Mouse (Mus musculus): ENCODE results near the gene Ttc30b. TPM values are rescaled to one million over a fixed set of nuclear protein-coding genes. Genes with fewer than 3 reads are reported as not detected.
"Not testable (repeated sequence)": the region's sequence is repeated elsewhere in the genome, so short reads cannot be mapped to it uniquely, and the experiment has no call there.

Gene Ttc30b
- 10 to 100 TPM; 11.5 to 12.7 TPM for total RNA-seq (2021)

DNA sequence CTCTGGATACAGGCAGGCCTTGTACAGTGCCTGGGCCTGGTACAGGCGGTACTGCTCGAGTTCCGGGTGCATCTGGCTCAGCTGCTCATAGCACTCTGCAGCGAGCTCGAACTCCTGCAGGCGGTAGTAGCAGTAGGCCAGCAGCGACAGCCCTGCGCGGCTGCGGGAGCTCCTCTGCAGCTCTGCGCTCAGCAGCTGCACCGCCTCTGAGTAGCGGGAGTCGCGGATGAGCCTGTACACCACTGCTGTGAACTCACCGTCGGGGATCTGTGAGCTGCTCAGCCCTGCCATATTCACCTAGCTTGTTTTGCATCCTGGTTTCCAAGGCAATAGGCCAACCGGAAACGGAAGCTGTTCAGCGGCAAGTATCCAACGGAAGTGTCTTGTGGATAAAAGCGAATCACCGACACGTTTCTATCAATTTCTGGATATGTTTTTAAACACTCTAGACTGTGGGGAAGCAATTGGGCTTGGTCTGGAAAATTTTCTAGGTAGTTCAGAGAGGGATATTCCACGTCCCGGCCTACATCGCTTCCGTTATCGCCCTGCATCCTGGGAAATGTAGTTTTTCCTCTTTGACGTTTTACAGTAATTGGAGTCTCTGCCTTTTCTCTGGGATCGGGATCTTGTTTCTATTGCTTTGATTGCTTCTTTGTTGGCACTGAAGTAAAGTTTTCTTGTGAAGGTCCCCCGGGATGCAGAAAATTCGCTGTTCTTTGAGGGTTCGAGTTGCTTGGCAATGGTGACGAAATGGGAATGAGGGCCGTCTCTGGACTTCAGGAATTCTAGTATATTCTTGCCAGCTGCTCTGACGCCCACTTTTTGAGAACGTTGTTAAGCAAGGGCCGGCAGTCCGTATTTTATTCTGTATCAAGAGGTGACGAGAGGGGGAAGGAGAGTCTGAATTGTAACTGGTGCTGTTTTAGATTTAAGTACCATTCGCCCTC is at the start of gene Ttc30b:
Ttc30b (minus strand) TSS at position 469 of the 947 bp plus-strand sequence.
- DNase-seq (ENCODE audit: low spot score in 2 of 2): peak; percentile 81 to 82
- intact Hi-C loops (cut with DNase I): no loop called here

DNA sequence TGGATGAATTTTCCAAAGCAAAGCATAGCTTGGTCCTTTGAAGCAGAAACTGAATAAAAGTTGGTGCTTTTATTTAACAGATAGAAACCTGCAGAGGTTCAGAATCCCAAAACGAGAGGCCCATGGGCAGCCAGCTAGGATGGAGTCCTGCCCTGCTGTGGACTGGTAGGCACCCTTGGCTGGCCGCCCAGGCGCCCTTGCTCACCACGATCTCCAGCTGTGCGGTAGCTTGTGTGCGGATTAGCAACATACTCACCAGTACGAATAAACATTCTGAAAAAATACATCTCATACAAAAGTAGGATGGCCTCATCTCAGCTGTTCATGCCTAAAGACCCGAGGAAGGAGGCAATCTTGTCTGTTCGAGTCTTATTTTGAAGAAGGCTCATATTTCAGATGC is 49.4 kb upstream of the Ttc30b start:
- DNase-seq (ENCODE audit: low spot score in 2 of 2): no peak
- intact Hi-C loops (cut with DNase I): no loop called here

DNA sequence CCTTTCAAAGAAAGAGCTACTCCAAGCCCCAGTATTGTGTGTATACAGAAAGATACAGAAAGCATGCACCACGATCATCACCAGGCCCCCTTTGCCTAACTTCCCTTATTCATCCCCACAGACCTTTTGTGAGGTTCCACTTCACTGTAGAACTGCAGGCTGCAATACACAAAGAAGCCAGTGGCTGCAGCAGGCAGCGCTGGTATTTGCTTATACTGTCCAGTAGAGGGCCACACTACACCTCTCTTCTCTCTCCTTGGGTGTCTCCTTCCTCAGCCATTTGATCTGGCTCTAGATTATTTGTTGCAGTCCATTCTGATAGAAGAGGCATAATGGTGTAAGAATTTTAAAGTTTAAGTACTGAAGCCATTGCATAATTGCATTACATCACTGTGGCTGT is 46.7 kb upstream of the Ttc30b start:
- DNase-seq (ENCODE audit: low spot score in 2 of 2): peak; percentile 58 to 65
- intact Hi-C loops (cut with DNase I): loop anchor here (2.0 kb wide), 1 partner anchor 84 kb away; no protein-coding TSS in a partner anchor

DNA sequence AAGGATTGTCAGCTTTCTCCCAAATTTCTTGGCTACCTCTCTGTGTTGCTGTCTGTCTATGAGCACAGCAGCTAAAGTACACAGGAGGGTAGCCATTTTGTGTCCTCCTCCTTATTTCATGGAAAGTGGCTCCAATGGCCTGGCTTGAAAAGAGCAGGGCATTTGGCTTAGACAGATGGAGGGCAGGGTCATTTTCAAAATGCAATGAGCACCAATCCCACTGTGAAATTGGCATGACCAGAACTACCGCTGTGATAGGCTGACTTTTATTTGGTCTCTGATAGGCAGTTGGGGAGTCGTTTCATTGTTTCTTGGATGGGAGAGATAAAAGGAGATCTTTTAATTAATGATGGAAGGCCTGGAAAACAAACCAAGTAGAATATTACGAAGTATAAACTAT is 45.5 kb upstream of the Ttc30b start:
- intact Hi-C loops (cut with DNase I): loop anchor here (2.0 kb wide), 1 partner anchor 85 kb away; no protein-coding TSS in a partner anchor
- no peak for DNase-seq (ENCODE audit: low spot score in 2 of 2)

DNA sequence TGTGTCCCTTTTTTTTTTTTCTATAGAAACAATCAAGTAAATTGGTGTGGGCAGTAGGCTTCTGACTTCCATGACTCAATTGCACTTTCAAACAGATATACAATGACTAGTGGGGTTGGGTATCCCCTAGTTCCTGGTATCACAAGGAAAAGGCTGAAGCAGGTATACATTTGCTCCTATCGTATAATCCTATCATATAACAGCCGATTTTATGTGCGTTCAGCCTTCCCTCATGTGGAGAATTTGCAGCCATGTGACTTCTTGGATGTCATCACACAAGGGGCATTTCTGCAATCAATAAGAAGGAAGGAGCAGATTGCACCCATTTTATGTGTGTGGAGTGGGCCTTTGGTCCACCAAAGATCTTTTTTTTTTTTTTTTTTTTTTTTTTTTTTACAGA is 44.7 kb upstream of the Ttc30b start:
- intact Hi-C loops (cut with DNase I): no loop called here
- DNase-seq (ENCODE audit: low spot score in 2 of 2): no peak

DNA sequence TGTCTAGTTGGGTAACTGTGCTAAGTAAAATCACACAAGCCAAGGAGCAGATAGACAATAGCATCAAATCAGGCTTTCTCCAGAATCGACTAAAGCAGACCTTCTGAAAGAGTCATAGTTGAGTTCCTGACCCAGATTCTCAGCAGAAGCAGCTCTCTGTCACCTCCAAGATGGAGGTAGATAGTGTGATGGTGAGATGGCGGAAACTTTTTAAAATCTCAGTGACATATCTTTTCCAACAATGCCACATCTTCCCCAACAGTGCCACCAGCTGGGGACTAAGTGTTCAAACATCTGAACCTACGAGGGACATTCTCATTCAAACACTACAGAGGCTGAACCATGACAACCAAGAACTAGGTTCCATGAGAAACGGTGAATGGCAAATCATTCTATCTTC is 44.2 kb upstream of the Ttc30b start:
- no peak for DNase-seq (ENCODE audit: low spot score in 2 of 2)
- intact Hi-C loops (cut with DNase I): no loop called here

DNA sequence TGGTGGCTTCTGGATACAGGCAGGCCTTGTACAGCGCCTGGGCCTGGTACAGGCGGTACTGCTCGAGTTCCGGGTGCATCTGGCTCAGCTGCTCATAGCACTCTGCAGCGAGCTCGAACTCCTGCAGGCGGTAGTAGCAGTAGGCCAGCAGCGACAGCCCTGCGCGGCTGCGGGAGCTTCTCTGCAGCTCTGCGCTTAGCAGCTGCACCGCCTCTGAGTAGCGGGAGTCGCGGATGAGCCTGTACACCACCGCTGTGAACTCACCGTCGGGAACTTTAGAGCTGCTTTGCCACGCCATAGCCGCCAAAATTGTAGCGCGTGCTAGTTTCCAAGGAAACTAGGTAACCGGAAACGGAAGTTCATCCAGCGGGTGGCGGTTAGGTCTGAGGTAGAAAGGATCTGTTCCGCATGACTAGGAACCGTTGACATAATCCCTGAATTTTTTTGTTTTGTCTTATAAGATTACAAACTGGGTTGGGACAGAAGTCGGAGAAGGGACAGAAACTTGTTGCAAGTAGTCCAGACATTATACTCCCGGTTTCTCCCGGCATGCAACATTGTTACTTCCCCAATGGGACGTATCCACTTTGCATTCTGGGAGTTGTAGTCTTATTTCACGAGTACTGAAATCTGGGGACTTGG is 43.2 kb upstream of the Ttc30b start, which contains the start of gene Ttc30a1:
Ttc30a1 (minus strand) TSS at position 528 of the 642 bp plus-strand sequence.
- intact Hi-C loops (cut with DNase I): not testable (repeated sequence)
- peak; percentile 75 to 83 for DNase-seq (ENCODE audit: low spot score in 2 of 2)

DNA sequence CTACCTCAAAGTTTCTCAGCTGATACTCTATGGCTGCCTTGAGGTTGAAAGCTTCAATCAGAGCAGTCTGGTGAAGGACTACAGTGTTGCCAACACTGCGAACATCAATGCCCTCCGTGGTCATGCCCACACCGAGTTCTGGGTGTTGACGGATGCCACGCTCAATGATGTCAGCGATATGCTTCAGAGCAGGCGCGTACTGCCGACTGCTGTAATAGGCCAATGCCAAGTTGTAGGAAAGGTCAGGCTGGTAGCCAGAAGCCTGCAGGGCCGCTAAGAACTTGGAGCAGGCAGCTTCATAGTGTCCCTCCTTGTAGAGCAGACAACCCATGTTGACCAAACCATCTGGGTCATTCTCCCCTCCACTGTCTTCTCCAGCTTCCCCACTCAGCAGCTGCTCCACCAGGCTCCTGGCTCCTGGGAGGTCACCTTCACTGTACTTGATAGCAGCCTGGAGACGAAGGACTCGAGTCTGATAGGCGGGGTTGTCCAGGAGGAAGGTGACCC is 42.6 kb upstream of the Ttc30b start:
- intact Hi-C loops (cut with DNase I); DNase-seq (ENCODE audit: low spot score in 2 of 2): not testable (repeated sequence)

DNA sequence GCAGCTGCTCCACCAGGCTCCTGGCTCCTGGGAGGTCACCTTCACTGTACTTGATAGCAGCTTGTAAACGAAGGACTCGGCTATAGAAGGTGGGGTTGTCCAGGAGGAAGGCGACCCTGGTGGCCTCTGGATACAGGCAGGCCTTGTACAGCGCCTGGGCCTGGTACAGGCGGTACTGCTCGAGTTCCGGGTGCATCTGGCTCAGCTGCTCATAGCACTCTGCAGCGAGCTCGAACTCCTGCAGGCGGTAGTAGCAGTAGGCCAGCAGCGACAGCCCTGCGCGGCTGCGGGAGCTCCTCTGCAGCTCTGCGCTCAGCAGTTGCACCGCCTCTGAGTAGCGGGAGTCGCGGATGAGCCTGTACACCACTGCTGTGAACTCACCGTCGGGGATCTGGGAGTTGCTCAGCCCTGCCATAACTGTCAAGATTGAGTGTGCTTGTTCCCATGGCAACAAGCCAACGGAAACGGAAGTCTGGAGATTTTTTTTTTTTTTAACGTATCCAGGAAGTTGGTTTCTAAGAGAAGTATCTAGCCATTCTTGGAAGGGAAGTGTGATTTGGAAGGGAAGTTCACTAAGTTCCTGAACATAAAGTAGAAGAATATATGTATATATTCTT is 39.5 kb upstream of the Ttc30b start, which contains the start of gene Ttc30a2:
Ttc30a2 (minus strand) TSS at position 419 of the 617 bp plus-strand sequence.
- intact Hi-C loops (cut with DNase I); DNase-seq (ENCODE audit: low spot score in 2 of 2): not testable (repeated sequence)

DNA sequence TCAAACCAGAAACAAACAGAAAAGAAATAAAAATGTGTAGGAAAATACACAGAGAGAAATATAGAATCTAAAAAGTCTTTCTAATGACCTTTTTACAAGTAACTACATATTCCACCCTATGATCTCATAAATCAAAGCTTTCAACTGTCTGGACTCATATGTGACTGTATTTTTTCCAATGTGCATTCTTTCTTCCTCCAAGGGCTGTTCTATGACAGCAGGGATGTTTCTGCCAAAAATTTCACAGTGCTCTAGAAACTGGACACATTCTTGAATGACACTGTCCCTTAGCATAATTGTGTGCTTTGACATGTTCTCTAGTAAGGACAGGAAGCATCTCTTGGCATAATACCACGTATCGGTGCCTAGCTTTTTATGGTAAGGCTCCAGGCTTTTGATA is 37.7 kb upstream of the Ttc30b start:
- DNase-seq (ENCODE audit: low spot score in 2 of 2); intact Hi-C loops (cut with DNase I): not testable (repeated sequence)

DNA sequence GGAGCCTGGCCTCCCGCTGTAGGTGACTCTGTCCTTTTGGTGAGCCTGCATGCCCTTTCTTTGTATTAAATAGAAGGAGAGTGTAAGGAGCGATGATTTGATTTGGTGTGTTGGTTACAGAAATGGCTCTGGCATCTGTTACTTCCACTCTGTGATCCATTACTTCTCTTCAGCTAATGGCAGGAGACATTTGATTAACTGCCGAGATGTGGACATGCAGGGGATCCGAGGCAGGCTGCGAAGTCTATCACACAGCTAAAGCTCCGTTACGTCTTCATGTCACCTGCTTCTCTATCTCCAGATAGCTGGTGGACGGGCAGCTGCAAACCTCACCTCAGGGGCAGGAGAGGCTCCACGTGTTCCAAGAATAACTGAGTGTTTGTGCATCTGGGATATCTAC is 35.7 kb upstream of the Ttc30b start:
- intact Hi-C loops (cut with DNase I): no loop called here
- DNase-seq (ENCODE audit: low spot score in 2 of 2): no peak

DNA sequence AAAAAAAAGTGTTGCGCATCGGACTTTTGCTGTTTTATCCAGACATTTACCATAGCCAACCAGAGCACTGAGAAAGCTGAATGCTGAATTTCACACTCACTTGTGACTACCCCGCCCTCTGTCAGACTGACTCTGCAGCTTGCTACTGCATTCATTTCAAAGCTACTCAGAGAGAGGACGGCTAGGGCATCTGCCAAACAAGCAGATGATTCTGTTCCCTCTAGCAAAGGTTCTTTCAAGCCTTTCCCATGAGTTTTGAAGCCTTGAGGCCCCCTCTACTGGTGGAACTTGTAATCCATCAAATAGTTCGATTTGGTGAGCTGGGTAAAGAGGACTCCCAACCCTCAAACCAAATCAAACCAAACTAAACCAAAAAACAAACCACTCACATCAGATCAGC is 26.6 kb upstream of the Ttc30b start:
- DNase-seq (ENCODE audit: low spot score in 2 of 2): peak; percentile 59 to 67
- intact Hi-C loops (cut with DNase I): loop anchor here (1.0 to 10.0 kb wide), 3 partner anchors 82 to 358 kb away; no protein-coding TSS in a partner anchor

DNA sequence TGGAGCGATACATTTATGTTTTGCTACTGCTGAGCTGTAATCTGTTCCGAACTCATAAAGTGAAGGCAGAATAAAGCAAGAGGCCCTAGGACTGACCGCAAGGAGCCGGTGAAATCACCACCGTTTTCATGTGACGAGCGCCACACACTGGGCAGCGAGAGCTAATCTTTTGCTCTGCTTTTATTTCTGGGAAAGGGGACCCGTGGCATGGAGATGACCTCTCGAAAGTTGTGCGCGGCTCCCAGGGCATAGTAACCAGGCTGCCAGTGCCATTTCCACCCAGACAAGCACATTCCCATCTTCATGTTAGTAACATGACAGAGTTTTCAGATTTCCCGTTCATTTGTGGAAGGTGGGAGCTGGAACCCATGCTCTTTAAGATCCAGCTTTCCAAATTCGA is 26.1 kb upstream of the Ttc30b start:
- peak; percentile 39 to 47 for DNase-seq (ENCODE audit: low spot score in 2 of 2)
- intact Hi-C loops (cut with DNase I): loop anchor here (10.0 kb wide), 1 partner anchor 180 kb away; no protein-coding TSS in a partner anchor

DNA sequence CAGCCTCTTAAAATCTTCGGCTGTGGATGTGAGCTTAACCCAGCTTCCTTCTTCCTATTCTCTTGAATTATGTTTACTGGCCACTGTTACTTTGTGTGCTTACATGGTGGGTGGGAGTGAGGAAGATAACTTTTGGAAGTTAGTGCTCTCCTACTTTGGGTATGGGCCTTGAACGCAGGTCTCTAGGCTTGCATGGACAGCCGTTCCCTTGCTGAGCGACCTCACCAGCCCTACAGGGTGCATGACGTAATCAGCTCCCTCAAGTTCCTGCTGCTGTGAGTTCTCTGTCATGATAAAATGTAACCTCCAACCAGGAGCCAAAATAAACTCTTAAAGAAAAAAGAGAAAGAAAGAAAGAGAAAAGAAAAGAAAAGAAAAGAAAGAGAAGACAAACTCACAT is 25.7 kb upstream of the Ttc30b start:
- DNase-seq (ENCODE audit: low spot score in 2 of 2): no peak
- intact Hi-C loops (cut with DNase I): loop anchor here (10.0 kb wide), 1 partner anchor 179 kb away; no protein-coding TSS in a partner anchor

DNA sequence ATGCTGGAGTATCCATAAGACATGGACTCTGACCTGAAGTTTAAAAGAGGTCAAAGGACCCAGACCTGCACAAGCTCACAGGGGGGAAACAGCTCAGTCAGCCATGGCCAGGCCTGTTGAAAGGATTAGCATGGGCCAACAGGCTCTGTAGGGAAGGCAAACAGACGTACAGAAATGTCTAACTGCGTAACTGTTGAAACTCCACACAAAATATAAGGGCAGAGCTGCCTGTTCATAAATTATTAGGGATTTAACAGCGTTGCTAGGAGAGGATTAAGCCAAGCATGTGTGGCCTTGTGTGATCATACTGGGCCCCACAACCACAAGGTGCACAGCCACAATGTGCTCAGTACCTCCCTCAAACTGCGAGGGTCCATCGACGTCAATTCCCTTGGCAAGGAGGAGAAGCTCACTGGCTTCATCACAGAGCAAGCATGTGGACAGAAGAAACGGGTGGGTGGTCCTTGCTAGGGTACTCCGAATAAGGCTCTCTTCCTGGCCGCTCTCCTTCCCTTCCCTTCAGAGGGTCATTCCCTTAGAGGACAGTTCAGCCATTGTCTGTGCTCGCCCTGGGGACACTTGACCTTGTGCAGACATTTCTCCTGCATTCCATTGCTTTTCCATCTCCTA is 24.9 kb upstream of the Ttc30b start:
- intact Hi-C loops (cut with DNase I): loop anchor here (10.0 kb wide), 1 partner anchor 179 kb away; no protein-coding TSS in a partner anchor
- DNase-seq (ENCODE audit: low spot score in 2 of 2): no peak

DNA sequence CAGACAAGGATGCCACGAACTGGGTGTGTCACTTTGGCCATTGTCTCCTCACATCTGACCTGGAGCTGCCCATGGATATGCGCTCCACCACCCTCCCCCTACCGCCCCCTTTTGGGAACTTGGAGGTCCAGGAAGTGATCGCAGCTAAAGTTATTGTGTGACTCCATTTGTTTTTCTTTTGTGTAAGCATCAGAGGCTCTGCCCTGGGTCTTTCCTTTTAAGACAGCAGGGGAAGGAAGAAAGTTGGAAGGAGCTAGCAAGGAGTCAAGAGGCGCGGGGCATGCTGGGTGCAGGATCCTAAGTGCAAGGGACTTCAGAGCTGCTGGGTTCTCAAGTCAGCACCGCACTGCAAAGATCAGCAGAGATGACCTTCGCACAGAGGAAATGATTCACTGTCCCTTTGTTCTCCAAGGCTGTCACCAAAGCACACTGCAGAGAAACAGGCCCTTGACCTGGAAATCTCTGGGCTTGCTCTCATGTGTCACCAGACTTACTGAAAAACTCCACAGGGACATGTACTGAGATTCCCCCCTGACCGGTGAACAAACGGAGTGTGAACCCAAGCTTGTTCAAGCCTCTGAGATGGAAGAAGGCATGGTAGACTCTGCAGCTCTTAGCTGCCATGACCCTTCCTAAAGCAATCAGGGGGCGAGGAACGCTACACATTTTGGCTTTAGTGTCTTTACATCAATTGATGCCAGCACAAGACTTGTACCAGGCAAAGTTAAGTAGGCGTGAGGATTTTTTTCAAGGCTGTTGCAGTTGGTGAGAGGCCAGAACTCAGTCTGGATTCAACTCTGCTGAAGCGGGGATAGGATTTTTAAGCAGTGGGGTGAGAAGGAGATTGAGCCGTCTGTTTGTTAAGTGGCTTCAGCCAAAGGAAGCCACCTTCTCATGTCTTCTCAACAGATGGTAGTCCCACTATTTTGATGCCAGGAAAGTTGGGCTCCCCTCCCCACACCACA is 22.3 kb upstream of the Ttc30b start:
- DNase-seq (ENCODE audit: low spot score in 2 of 2): peak; percentile 29 to 40
- intact Hi-C loops (cut with DNase I): loop anchor here (10.0 kb wide), 1 partner anchor 176 kb away; no protein-coding TSS in a partner anchor

DNA sequence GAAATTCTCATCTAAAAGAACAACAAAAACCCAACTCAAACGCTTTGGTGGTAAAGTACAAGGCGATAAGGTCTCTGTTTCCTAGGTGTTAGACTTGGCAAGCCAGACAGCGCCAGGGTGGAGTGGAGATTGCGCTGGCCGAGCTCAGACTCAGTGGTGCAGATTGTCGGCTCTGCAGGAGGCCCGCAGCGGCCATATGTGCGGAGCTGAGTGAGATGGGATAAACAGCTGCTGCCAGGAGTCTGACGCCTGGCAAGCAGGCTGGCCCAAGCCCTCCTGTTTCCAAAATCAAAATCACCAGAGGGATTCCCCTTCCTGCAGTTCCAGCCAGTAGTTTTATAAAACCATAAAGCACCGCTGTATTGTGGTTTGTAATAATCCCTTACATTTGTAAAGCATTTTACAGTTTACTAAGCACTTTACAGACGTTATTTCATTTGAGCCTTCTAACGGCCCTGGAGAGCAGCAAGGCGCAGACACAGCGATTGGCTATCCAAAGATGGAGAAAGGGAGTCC is 21.5 kb upstream of the Ttc30b start:
- intact Hi-C loops (cut with DNase I): loop anchor here (10.0 kb wide), 1 partner anchor 175 kb away; no protein-coding TSS in a partner anchor
- DNase-seq (ENCODE audit: low spot score in 2 of 2): no peak

All from left cerebral cortex, postnatal 36 days (tissue).